Mouse (Mus musculus) heart, adult 2 months (tissue): ENCODE data around the gene Uckl1.

Experiments used
- CTCF ChIP-seq: fragments of 200-600 bp; IDR thresholded peaks from 2 replicates; pipeline ENCODE4 v1.8.1; 2022; ENCODE audit warnings: antibody characterized with exemption, mild to moderate bottlenecking, moderate library complexity
- EP300 ChIP-seq: fragments of 200-500 bp; IDR thresholded peaks from 2 replicates; pipeline ENCODE4 v1.6.1; 2011; ENCODE audit warnings: low read depth, low read length, control low read depth; ENCODE audit not compliant: insufficient read depth

GRCm38 (mm10) chr2:181567338-181567737 is 17.4 kb downstream of the Uckl1 start:
- no peak for TF ChIP-seq CTCF
- no peak for TF ChIP-seq EP300
